Mouse (Mus musculus): ENCODE data around the gene Il11.

Il11 gene

GRCm38 (mm10) chr7:4788499-4789435, 6.1 kb upstream of the Il11 start:
- peak; percentile 59 for DNase-seq

DNA sequence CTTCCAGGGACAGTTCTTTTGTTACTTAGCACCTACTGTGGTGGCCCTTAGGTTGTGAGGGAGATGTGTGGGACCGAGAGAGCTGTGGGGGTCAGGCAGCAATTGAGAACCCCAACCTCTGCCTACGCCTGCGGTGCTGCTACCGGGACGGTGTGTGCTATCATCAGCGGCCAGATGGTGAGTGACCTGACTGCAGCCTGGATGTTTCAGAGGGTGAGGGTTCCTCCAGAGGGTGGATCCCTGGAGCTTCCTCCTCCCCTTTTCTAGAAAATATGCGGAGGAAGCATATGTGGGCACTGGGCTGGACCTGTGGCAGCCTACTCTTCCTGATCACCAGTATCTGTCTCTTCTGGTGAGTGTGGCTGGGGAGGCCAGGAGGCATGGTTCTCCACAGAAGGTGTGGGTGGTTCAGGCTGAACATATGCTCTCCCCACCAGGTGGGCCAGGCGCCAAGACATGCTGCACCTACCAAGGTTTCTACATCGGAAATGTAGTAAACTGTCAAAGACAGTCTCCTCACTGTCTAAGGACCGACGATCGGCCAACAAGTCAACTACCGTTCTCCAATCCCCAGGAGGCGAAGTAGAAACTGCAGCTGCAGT, 1.1 kb upstream of the Il11 start:
- DNase-seq = no peak

DNA sequence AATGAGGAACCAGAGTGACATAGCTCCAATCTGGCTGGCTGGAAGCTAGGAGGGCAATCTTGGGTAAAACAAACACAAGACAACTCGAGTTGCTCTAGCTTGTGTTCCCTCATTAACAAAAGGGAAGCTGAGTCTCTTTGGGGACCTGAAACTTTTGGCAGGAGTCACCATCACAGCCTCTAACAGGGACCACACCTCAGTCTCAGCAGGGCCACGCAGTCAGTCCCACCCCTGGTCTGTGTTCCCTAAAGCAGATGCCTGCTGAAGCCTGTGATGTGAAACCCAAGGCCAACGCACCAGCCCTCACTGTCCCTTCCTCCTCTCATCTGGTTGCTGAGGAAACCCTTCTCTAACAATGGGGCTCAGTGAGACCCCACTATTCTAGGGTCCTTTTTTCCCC, 529 bp downstream of the Il11 start:
- no peak for DNase-seq

DNA sequence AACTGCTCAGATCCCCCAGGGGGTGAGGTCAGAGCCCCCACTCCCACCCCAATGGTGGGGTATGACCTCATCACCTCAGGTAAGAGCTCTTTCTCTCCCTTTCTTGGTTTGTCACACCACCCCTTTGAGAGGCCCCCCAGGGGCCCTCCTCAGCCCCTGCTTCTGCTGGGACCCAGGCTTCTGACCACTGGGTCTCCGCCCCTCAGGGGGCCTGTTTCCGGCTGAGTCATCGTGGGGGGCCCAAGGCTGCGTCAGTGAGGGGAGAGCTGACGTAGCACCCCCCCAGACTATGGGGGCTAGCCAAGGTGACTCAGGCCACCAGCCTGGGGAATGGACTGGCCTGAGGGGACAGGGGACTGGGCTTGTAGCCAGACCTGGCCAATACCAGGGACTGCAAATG, 2.7 kb downstream of the Il11 start:
- no peak for DNase-seq

- DNase-seq = no peak
Measured at GRCm38 (mm10) chr7:4777851-4778637, 4.6 kb downstream of the Il11 start.

DNA sequence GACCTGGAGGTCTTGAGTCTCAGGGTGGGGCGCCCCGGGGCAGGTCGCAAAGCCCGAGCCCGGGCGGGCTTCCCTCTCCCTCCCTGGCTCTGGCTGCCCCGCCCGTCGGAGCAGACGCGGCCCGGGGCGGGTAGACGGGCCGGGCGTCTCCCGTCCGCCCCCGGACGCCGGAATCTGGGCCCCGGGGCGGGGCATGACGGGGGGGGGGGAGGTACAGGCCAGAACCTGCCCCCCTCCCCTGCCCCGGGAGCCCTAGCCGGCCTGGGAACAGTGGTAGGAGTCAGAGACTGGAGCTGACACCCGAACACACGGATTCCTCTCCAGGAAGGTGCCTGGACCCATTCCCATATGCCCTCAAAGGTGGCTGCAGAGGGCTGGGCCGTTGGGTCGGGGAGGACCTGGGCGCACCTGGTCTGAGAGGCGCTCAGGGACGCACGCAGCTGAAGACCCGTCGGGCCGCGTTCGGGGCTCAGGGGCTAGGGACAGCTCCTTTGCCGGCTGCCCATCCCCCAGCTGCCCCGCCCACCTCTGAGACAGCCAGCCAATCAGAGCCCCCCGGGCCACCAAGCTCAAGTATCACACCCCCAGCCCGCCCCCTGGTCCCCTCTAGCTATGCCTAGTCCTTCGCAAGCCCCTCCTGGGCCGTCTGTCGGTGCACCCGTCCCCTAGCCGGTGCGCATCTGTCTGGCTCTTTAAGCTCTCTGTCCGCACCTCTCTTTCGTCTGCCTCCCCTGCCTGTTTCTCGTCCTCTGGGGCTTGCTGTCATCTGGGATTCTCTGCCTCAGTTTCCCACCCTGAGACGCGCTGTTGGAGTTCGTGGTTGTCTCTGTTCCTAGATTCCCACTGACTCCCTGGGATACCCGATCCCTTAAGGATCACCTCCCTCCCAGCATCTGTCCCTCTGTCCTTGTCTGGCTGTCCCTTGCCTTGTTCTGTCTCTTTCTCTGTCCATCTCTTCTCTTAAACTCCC, 5.5 kb downstream of the Il11 start:
- peak; percentile 71 for DNase-seq

GRCm38 (mm10) chr7:4776131-4776530, 6.5 kb downstream of the Il11 start:
- DNase-seq = no peak

DNA sequence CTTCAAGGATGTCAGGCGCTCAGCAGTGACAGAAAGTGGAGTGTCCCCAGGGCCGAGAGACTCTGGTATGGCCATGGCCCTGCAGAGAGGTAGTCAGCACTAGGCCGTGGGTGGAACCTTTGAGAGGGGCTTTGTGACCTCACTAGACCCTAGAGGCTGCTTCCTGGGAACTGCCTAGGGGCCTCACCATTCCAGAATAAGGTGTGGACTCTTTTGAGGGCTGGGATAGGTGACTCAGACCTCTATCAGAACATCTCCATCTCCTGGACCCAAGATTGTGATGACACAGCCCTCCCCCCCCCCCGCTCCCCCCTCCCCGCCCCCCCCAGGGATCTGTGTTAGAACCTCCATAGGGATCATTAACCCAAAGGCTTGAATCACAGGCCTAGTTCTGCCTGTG, 11.5 kb downstream of the Il11 start, which contains the start of gene Fam71e2:
Gene Fam71e2 (minus strand): TSS at position 101 of the 400 bp plus-strand sequence.
- no peak for DNase-seq

- DNase-seq = no peak
Measured at GRCm38 (mm10) chr7:4764946-4765710, 17.5 kb downstream of the Il11 start.

DNA sequence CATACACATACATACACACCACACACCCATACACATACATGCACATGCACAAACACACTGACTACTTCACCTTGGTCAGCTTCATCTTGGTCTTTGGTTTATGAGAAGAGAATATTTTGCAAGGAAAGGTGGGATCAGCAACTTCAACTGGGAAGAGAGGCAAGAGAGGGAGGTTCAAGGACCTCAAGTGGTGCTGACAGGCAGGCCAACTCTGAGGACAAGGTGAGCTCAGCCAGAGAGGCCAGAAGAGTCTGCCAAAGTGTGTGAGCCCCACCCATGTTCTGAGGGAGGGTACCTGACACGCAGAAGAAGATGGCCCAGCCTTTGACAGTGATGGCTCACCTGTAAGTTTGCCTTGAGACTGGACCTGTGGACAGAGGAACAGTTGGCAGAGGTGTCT, 23.0 kb downstream of the Il11 start:
- peak; percentile 24 for DNase-seq

DNA sequence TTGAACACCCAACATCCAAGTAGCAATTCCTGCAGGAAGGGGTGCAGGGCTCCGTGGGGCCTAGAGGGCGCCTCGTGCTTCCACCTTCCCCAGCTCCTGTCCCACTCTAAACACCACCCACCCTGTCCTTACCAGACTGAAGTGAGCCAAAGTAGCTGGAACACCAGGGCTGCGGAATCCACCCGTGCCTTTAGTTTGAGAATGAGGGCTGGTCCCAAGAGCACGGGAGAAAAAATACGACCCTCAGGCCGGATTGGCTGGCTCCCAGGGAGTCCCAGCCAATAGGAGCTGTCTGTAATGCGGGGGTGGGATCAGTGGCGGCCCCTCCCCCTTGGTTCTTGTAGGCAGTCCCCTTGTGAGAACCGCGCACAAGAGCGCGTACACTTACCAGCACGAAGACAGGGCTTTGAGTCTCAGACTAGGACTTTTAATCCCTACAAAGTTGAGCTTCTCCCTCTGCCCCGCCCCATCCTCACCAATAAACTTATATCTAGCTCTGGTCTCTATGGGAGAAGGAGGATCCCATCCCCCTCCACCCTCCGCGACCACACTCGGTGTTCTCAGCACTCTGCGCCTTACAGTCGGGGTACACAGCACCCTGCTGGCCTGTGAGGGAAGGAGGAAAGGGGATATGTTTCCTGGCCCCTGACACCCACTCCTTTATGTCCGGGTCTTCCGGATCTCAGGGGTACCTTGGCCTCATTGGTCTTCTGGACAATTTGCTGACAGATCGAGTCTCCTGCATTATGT, 29.7 kb downstream of the Il11 start, which contains the start of gene Cox6b2:
Gene Cox6b2 (minus strand): TSS at position 274 of the 750 bp plus-strand sequence.
- DNase-seq = peak; percentile 92

GRCm38 (mm10) chr7:4751971-4752820, 30.5 kb downstream of the Il11 start:
- peak; percentile 45 for DNase-seq

DNA sequence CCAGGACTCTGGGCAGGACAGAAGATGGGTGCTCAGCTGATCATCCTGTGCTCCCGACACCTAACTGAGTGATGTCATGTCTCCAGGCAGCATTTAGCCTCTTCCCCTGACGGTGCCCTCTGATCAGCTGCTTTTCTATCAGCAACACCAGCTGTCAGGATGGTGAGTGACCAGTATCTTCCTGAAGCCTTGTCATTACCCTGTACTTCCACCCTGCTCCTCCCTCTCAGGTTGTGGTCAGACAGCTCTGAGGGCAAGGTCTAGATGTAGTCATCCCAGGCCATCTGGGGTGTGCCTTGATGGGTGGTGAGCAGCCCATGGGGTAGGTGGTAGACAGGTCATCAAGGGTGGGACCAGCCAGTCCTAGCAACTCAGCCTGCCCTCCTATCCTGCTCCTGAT, 33.5 kb downstream of the Il11 start:
- DNase-seq = no peak

DNA sequence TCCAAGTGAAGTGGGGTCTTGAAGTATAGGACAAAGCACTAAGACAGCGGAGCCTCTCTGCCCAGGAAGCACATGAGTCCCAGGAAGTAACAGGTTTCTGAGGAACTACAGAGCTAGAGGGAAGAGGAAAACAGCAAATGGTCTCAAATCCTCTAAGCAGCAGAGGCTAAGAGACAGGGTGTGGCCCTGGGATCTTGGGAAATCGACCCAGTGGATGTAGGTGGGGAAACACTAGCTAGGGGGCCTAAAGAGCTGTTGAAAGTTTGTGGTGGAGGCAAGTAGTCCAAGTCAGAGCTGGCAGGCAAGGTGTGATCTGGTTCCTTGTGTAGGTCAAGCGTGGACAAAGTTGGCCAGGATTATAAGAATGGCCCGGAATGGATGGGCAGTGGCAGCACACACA, 34.3 kb downstream of the Il11 start:
- DNase-seq = no peak

DNA sequence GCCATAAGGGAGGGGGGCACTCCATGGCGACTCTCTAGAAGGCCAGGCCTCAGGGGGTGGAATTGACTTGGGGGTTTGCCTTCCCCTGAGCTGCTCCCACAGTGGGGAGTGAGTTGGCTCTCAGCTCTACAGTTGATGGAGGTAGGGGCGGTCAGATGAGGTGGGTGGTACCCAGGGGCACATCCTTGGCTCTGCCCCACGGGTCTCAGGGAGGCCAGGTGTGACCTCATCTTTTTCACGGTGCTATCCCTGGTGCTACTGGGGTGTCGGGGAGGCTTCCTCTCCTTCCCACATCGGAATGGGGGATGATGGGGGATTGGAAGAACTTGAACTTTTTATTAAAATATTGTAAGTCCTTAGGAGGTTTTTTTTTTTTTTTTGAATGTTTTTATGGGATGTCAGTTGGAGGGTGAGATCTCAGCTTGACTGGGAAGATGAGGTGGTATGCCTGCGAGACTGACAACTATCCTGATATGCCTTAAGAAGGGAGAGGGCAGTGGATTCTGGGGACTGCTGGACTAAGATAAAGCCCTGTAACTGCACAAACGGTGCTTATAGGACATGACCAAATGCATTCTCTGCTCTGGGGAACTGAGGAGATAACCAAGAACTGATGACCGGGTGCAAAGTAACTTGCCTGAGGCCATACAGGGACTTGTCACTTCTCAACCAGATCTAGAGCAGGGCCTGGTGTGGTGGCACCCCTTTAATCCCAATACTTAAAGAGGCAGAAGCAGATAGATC, 35.3 kb downstream of the Il11 start:
- no peak for DNase-seq

GRCm38 (mm10) chr7:4746326-4746980, 36.2 kb downstream of the Il11 start:
- no peak for DNase-seq

DNA sequence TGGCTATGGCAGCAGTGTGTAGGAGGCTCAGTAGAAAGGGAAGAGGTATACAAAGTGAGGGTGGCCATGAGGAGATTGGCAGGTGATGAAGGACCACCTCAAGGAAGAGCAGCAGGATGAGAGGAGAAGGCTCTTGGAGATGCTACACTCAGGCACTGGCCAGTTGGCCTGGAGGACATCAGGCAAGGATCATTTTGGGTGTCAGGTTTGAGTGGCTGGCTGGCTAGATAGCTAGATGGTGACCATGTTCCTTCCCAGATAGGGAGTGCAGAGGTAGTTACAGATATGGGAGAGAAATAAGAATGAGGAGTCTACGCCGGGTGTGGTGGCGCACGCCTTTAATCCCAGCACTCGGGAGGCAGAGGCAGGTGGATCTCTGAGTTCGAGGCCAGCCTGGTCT, 37.8 kb downstream of the Il11 start:
- DNase-seq = no peak

DNA sequence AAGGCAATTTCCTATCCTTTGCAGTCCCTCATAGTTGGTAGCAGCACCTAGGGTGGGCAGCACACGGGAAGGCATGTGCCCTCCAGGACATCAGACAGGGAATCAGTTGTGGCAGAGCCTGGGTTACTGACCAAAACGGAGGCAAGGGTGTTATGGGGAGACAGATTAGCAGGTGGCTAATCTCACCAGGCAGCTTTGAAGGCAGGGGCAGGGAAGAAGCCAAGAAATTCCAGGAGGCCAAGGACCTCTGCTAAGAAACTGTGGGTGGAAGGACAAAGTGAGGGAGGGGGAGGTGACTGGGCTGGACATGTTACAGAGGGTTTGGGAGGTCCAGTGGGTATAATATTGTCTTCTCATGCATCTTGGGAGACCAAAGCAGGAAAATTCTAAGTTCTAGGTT, 39.3 kb downstream of the Il11 start:
- peak; percentile 61 for DNase-seq

All from lung, postnatal 36 days (tissue).